Mouse (Mus musculus): ENCODE measurements at regions not wholly inside any gene's neighbourhood (a gene's known extent, or its start where the extent isn't known, plus 50 kb on each side); places are given as distances from the start of the nearest gene placed in this dataset.

DNA sequence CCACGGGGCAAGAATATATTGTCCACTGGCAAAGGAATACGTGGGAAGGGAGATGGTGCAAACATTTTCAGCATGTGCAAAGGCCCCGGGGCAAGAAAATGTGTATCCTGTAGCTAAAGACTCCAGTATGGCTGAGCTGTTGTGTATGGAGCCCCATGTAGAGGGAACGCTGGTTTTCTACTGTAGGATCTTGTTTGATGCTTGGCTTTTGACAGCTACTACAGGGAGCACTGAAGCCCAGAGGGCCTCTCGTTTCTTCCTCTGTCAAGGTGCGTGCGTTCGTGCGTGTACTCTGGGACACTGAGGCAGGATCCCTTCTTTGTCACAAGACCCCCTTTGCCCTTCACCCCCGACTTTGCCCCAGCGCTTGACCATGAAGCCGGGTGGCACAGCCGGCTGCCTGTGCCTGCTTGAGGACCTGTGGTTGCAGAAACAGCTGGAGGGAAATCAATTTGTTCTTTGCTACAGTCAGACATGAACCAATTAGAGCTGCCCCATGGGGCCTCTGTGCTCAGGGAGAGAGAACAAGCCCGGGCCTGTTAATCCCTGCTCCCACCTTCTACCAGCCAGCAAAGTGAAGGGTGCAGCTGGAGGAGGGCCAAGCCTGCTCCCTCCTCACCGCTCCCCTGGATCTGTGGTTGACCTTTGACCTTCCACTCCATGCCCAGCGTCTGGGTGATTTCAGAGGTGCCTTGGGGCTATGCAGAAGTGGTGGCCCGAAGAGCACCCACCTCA lies 329.5 kb upstream of the Dio3 start:
- Histone ChIP-seq H3K27me3 (ENCODE audit: poor library complexity, severe bottlenecking) (no peaks in the 10 kb centered on the region; the same call in 1 of the 2 replicates), H3K4me1 (peaks cover 69% of the 10 kb centered on the region), H3K27ac (peak overlapping the region; percentile 93), H3K4me3 (peak overlapping the region; percentile 31; the same call in 1 of the 2 replicates), H3K9me3 (no peaks in the 10 kb centered on the region), H3K36me3 (replicated peaks) (no peaks in the 10 kb centered on the region)
- WGBS, result 48% methylated on average over 17 of the region's 17 CpGs
- DNase-seq (ENCODE audit: extremely low spot score, low spot score), result peak; percentile 25

GRCm38 (mm10) chr12:109950632-109951031 lies 328.2 kb upstream of the Dio3 start:
- Histone ChIP-seq H3K4me1 (peaks cover 65% of the 10 kb centered on the region), H3K27me3 (ENCODE audit: poor library complexity, severe bottlenecking) (no peaks in the 10 kb centered on the region; the same call in 1 of the 2 replicates), H3K36me3 (replicated peaks) (no peaks in the 10 kb centered on the region), H3K4me3 (no peak overlapping the region), H3K9me3 (no peaks in the 10 kb centered on the region), H3K27ac (peak overlapping the region; percentile 93)
- WGBS, result 39% methylated on average over 6 of the region's 6 CpGs
- DNase-seq (ENCODE audit: extremely low spot score, low spot score), result peak; percentile 27

DNA sequence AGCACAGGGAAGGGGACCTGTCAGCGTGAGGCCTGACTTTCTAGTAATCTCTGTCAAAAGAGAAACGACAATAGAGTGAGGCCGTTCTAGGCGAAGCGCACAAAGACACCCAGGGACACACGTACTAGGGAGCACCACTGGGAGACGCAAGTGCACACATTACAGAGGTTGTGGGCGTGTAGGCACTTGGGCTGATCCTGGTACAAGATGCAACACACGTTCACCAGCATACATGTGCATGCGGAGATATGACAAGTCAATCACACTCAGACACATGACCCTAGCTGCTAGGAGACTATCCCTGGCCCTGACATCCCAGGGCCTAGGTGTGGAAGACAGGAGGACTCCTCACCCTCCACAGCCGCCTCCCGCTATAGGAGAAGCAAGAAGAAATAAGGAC lies 327.4 kb upstream of the Dio3 start:
- WGBS, result 86% methylated on average over 12 of the region's 12 CpGs
- DNase-seq (ENCODE audit: extremely low spot score, low spot score), result no peak
- Histone ChIP-seq H3K27me3 (ENCODE audit: poor library complexity, severe bottlenecking) (peaks cover under 1% of the 10 kb centered on the region; the same call in 1 of the 2 replicates), H3K4me1 (peaks cover 59% of the 10 kb centered on the region), H3K9me3 (no peaks in the 10 kb centered on the region), H3K36me3 (replicated peaks) (no peaks in the 10 kb centered on the region), H3K27ac (peak overlapping the region; percentile 93), H3K4me3 (no peak overlapping the region)

GRCm38 (mm10) chr12:109951884-109952456 lies 326.9 kb upstream of the Dio3 start:
- 90% methylated on average over 10 of the region's 10 CpGs for WGBS
- H3K9me3 ChIP-seq, result no peaks in the 10 kb centered on the region
- H3K27me3 ChIP-seq (ENCODE audit: poor library complexity, severe bottlenecking), result peaks cover 4% of the 10 kb centered on the region; the same call in 1 of the 2 replicates
- DNase-seq (ENCODE audit: extremely low spot score, low spot score), result no peak
- peak overlapping the region; percentile 93 for H3K27ac ChIP-seq
- no peak overlapping the region for H3K4me3 ChIP-seq
- H3K36me3 ChIP-seq (replicated peaks), result no peaks in the 10 kb centered on the region
- H3K4me1 ChIP-seq, result peaks cover 54% of the 10 kb centered on the region

DNA sequence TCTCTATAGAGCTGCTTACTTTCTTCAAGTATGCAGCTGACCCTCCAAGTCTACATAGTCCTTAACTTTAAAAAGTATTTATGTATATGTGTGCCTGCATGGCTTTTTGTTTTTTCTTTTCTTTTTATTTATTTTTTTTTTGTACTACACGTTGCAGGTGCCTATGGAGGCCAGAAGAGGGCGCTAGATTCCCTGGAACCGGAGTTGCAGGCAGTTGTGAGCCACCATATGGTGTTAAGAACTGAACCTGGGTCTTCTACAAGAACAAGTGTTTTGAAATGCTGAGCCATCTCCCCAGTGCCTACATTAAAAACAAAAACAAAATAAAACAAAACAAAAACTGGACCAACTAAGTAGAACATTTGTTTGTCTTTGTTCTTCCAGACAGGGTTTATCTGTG lies 325.9 kb upstream of the Dio3 start:
- DNase-seq (ENCODE audit: extremely low spot score, low spot score), result no peak
- 62% methylated on average over 3 of the region's 3 CpGs for WGBS
- Histone ChIP-seq H3K4me3 (no peak overlapping the region), H3K27me3 (ENCODE audit: poor library complexity, severe bottlenecking) (peaks cover 4% of the 10 kb centered on the region; the same call in 1 of the 2 replicates), H3K4me1 (peaks cover 52% of the 10 kb centered on the region), H3K9me3 (no peaks in the 10 kb centered on the region), H3K36me3 (replicated peaks) (no peaks in the 10 kb centered on the region), H3K27ac (peak overlapping the region; percentile 93)

GRCm38 (mm10) chr12:109957305-109957704 lies 321.6 kb upstream of the Dio3 start:
- Histone ChIP-seq H3K9me3 (no peaks in the 10 kb centered on the region), H3K27ac (peak overlapping the region; percentile 67), H3K27me3 (ENCODE audit: poor library complexity, severe bottlenecking) (peaks cover 15% of the 10 kb centered on the region), H3K36me3 (replicated peaks) (no peaks in the 10 kb centered on the region), H3K4me3 (no peak overlapping the region), H3K4me1 (peaks cover 21% of the 10 kb centered on the region)
- WGBS, result 71% methylated on average over 3 of the region's 3 CpGs
- no peak for DNase-seq (ENCODE audit: extremely low spot score, low spot score)

DNA sequence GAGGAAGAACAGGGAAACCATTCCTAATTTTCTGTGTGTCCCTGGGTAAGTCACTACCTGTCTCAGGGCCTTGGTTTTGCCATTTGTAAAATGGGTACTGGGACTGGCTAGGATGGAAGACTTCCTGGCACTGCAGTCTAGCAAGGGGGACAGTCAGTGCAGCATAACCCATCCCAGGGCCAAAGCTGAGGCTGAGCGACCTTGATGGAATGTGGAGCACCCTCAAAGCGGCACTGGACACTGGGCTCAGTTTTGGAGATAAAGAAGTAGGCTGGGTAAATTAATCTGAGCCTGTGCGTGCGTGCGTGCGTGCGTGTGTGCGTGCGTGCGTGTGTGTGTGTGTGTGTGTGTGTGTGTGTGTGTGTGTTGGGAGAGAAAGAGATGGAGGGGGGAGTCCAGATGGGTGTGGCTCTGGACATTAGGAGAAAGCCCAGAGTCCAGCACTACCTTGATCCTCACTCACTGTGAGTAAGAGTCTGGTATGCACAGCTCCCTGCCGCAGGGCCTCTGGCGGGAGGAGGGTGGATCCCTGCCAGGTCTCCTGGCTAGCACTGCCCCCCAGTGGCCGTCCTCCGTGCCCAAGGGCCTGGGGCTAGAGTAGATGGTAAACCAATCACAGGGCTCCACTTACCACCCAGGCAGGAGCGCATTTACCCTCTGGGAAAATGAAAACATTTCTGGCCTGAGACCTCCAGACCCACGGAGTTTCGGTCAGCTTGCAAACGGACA lies 320.3 kb upstream of the Dio3 start:
- H3K4me3 ChIP-seq, result no peak overlapping the region
- H3K27me3 ChIP-seq (ENCODE audit: poor library complexity, severe bottlenecking), result peaks cover 15% of the 10 kb centered on the region
- H3K9me3 ChIP-seq, result no peaks in the 10 kb centered on the region
- H3K27ac ChIP-seq, result peak overlapping the region; percentile 67
- WGBS, result 48% methylated on average over 18 of the region's 18 CpGs
- DNase-seq (ENCODE audit: extremely low spot score, low spot score), result peak; percentile 87
- H3K4me1 ChIP-seq, result peaks cover 20% of the 10 kb centered on the region
- no peaks in the 10 kb centered on the region for H3K36me3 ChIP-seq (replicated peaks)

GRCm38 (mm10) chr12:109966776-109967175 lies 312.1 kb upstream of the Dio3 start:
- H3K4me3 ChIP-seq, result no peak overlapping the region
- no peak for DNase-seq (ENCODE audit: extremely low spot score, low spot score)
- WGBS, result 89% methylated on average over 12 of the region's 12 CpGs
- no peaks in the 10 kb centered on the region for H3K9me3 ChIP-seq
- H3K27me3 ChIP-seq (ENCODE audit: poor library complexity, severe bottlenecking), result no peaks in the 10 kb centered on the region
- H3K27ac ChIP-seq, result no peak overlapping the region
- peaks cover 8% of the 10 kb centered on the region; the same call in 1 of the 2 replicates for H3K4me1 ChIP-seq
- no peaks in the 10 kb centered on the region for H3K36me3 ChIP-seq (replicated peaks)

- no peak overlapping the region for H3K4me3 ChIP-seq
- H3K27me3 ChIP-seq (ENCODE audit: poor library complexity, severe bottlenecking), result no peaks in the 10 kb centered on the region
- no peaks in the 10 kb centered on the region for H3K36me3 ChIP-seq (replicated peaks)
- DNase-seq (ENCODE audit: extremely low spot score, low spot score), result no peak
- H3K27ac ChIP-seq, result no peak overlapping the region
- H3K9me3 ChIP-seq, result no peaks in the 10 kb centered on the region
- 86% methylated on average over 7 of the region's 7 CpGs for WGBS
- peaks cover 8% of the 10 kb centered on the region; the same call in 1 of the 2 replicates for H3K4me1 ChIP-seq
Observed at GRCm38 (mm10) chr12:109968303-109968702, 310.6 kb upstream of the Dio3 start.

- Histone ChIP-seq H3K36me3 (replicated peaks) (no peaks in the 10 kb centered on the region), H3K4me1 (peaks cover 8% of the 10 kb centered on the region; the same call in 1 of the 2 replicates), H3K27me3 (ENCODE audit: poor library complexity, severe bottlenecking) (no peaks in the 10 kb centered on the region), H3K27ac (no peak overlapping the region), H3K9me3 (no peaks in the 10 kb centered on the region), H3K4me3 (no peak overlapping the region)
- DNase-seq (ENCODE audit: extremely low spot score, low spot score), result no peak
- WGBS, result 79% methylated on average over 3 of the region's 3 CpGs
Observed at GRCm38 (mm10) chr12:109971508-109971907, 307.4 kb upstream of the Dio3 start.

DNA sequence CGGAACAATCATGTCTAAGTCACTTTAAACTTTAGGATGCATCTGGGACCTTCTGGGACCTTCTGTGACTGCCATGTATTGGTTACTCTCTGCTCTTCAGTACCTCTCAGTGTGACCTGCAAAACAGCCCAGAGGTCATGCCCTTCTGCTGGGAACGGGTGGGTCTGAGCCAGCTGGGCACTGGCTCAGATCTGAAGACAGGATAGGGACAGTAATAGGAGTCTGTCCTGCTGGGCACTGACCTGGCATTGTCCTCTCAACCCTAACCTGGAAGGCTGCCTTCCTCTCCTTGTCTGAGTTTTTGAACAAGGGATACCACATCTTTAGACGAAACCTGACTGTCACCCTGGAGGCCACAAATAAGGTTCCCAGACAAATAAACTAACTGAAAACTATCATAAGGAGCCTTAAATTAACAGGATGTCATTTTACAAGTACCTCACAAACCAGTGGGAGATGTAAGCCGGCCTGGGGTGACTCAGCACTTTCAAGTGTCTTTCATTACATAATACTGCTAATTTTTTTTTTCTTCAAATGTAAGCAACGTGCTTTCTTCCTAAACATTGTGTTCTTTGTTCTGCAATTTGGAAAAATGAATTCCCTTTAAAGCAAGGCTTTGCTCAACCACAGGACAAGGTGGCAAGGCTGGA lies 306.4 kb upstream of the Dio3 start:
- Histone ChIP-seq H3K4me3 (no peak overlapping the region), H3K9me3 (no peaks in the 10 kb centered on the region), H3K27ac (no peak overlapping the region), H3K4me1 (peaks cover 8% of the 10 kb centered on the region; the same call in 1 of the 2 replicates), H3K27me3 (ENCODE audit: poor library complexity, severe bottlenecking) (no peaks in the 10 kb centered on the region), H3K36me3 (replicated peaks) (no peaks in the 10 kb centered on the region)
- 77% methylated on average over 5 of the region's 5 CpGs for WGBS
- DNase-seq (ENCODE audit: extremely low spot score, low spot score), result no peak

- Histone ChIP-seq H3K27me3 (ENCODE audit: poor library complexity, severe bottlenecking) (no peaks in the 10 kb centered on the region), H3K9me3 (no peaks in the 10 kb centered on the region), H3K4me1 (peaks cover 3% of the 10 kb centered on the region; the same call in 1 of the 2 replicates), H3K4me3 (no peak overlapping the region), H3K36me3 (replicated peaks) (no peaks in the 10 kb centered on the region), H3K27ac (no peak overlapping the region)
- no peak for DNase-seq (ENCODE audit: extremely low spot score, low spot score)
- WGBS, result 86% methylated on average over 4 of the region's 4 CpGs
Observed at GRCm38 (mm10) chr12:109973598-109973997, 305.3 kb upstream of the Dio3 start.

All from forebrain, embryonic 10.5 days (tissue).